8 mouse cellular contexts compared by ENCODE assay signal in the genomic region with DNA sequence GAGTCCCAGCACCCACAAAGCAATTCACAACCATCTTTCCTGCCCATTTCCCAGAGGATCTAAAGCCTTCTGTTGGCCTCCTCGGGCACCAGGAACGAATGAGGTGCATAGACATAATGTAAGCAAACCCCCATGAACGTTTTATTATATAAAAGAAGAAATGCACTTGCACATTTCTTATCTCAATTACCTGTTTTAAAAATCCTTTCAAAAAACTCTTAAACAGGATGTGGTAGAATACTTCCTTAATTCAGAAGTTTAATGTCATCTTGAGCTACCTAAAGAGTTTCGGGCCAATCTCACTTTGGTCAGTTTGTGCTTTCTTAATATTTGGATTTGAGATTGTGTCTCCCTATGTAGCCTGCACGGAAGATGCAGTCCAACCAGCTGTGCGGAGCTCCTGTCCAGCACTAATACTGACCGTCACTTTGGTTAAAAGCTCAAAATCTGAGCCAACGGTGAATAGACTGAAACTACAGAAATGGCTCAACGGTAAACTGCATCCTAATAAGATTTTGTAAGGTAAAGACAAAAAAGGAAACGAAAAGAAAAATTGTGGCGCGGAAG. TPM values are rescaled to one million over a fixed set of nuclear protein-coding genes. Genes with fewer than 3 reads are reported as not detected.
DNase-seq lines count a peak whose midpoint lies in the region; ATAC-seq and TF ChIP-seq lines count a peak whose summit lies in the region.

No protein-coding gene starts in this region.

- no peak for ATAC-seq in heart, embryonic 15.5 days (replicated peaks; ENCODE audit: insufficient number of reproducible peaks, insufficient read depth, low FRiP score, low read depth)
- ATAC-seq in hindbrain, embryonic 13.5 days (ENCODE audit: low FRiP score) = no peak
- ATAC-seq in midbrain, embryonic 13.5 days = no peak

- 12% methylated on average over 12 of the region's 12 CpGs for WGBS in heart, embryonic 15.5 days
- 13% methylated on average over 12 of the region's 12 CpGs for WGBS in hindbrain, embryonic 13.5 days
- WGBS in midbrain, embryonic 13.5 days = 14% methylated on average over 12 of the region's 12 CpGs

- peak overlapping the region; percentile 96 for H3K4me3 ChIP-seq in heart, embryonic 15.5 days
- peak overlapping the region; percentile 60 to 84 for H3K4me3 ChIP-seq in ES-E14 (ENCODE audit: insufficient read depth in 1 of 2, low read depth in 1 of 2, low read length in 2 of 2, poor library complexity in 1 of 2, severe bottlenecking in 1 of 2)
- H3K4me3 ChIP-seq in hindbrain, embryonic 13.5 days = peak overlapping the region; percentile 93
- H3K4me3 ChIP-seq in midbrain, embryonic 13.5 days (replicated peaks) = peak overlapping the region; percentile 93

- H3K4me1 ChIP-seq in heart, embryonic 15.5 days (replicated peaks) = peaks cover 49% of the 10 kb centered on the region
- peaks cover 6 to 13% of the 10 kb centered on the region in 2 experiments; a peak in 2 of 4 replicates for H3K4me1 ChIP-seq in ES-E14 (ENCODE audit: control insufficient read depth in 2 of 2, insufficient read depth in 2 of 2, low read length in 2 of 2, poor library complexity in 1 of 2)
- peaks cover 42% of the 10 kb centered on the region for H3K4me1 ChIP-seq in hindbrain, embryonic 13.5 days (replicated peaks)
- H3K4me1 ChIP-seq in midbrain, embryonic 13.5 days (replicated peaks) = peaks cover 44% of the 10 kb centered on the region

- H3K27ac ChIP-seq in heart, embryonic 15.5 days = peak overlapping the region; percentile 96
- H3K27ac ChIP-seq in ES-E14 (ENCODE audit: insufficient read depth, low read depth, low read length, poor library complexity, severe bottlenecking) = peak overlapping the region; percentile 96; the same call in 1 of the 2 replicates
- peak overlapping the region; percentile 98 for H3K27ac ChIP-seq in hindbrain, embryonic 13.5 days
- peak overlapping the region; percentile 97 for H3K27ac ChIP-seq in midbrain, embryonic 13.5 days

- peak overlapping the region; percentile 97 for H3K9ac ChIP-seq in heart, embryonic 15.5 days
- peak overlapping the region; percentile 94 for H3K9ac ChIP-seq in ES-E14 (ENCODE audit: insufficient read depth, low read depth, low read length, poor library complexity, severe bottlenecking)
- H3K9ac ChIP-seq in hindbrain, embryonic 13.5 days = peak overlapping the region; percentile 99
- H3K9ac ChIP-seq in midbrain, embryonic 13.5 days (replicated peaks) = peak overlapping the region; percentile 99

- in situ Hi-C loops in ES-E14 (cut with MboI; ENCODE audit: low sequenced_read_pairs in 2 of 2, unreplicated experiment in 2 of 2) = no loop called here

- H3K36me3 ChIP-seq in heart, embryonic 15.5 days = peaks cover 54% of the 10 kb centered on the region
- peaks cover 47% of the 10 kb centered on the region for H3K36me3 ChIP-seq in ES-E14 (ENCODE audit: control insufficient read depth, insufficient read depth, low read length, poor library complexity, severe bottlenecking)
- H3K36me3 ChIP-seq in hindbrain, embryonic 13.5 days = peaks cover 56% of the 10 kb centered on the region
- peaks cover 52% of the 10 kb centered on the region for H3K36me3 ChIP-seq in midbrain, embryonic 13.5 days

- H3K27me3 ChIP-seq in heart, embryonic 15.5 days = no peaks in the 10 kb centered on the region
- no peaks in the 10 kb centered on the region for H3K27me3 ChIP-seq in hindbrain, embryonic 13.5 days
- H3K27me3 ChIP-seq in midbrain, embryonic 13.5 days = no peaks in the 10 kb centered on the region

- DNase-seq in heart, postnatal 4 days = no peak
- DNase-seq in ES-E14 (ENCODE audit: low read depth, low spot score) = no peak
- no peak for DNase-seq in T-cell, adult 2 months (ENCODE audit: low spot score)
- DNase-seq in right cerebral cortex, postnatal 14 days = no peak
- DNase-seq in embryo, embryonic 10.5 days (ENCODE audit: low spot score) = no peak

- no peaks in the 10 kb centered on the region for H3K9me3 ChIP-seq in heart, embryonic 15.5 days (replicated peaks)
- no peaks in the 10 kb centered on the region for H3K9me3 ChIP-seq in ES-E14 (ENCODE audit: control insufficient read depth, insufficient read depth, low read depth, low read length)
- H3K9me3 ChIP-seq in hindbrain, embryonic 13.5 days = no peaks in the 10 kb centered on the region
- no peaks in the 10 kb centered on the region for H3K9me3 ChIP-seq in midbrain, embryonic 13.5 days

- peak overlapping the region; percentile 64 for H3K4me2 ChIP-seq in heart, embryonic 15.5 days
- peak overlapping the region; percentile 70 for H3K4me2 ChIP-seq in hindbrain, embryonic 13.5 days
- H3K4me2 ChIP-seq in midbrain, embryonic 13.5 days (replicated peaks) = peak overlapping the region; percentile 80

TF ChIP-seq in ES-E14, 5 proteins besides CTCF, POLR2A, EP300 and RAD21:
- TF ChIP-seq ZC3H11A (IDR thresholded peaks at IDR 0.05; ENCODE audit: borderline replicate concordance, low read depth, low read length) (no peak), CHD2 (IDR thresholded peaks at IDR 0.05; ENCODE audit: low read depth, low read length) (no peak), ZNF384 (IDR thresholded peaks at IDR 0.05; ENCODE audit: low read depth, low read length) (no peak), HCFC1 (IDR thresholded peaks at IDR 0.05; ENCODE audit: borderline replicate concordance, insufficient read depth, low read length) (no peak), MAFK (IDR thresholded peaks at IDR 0.05; ENCODE audit: insufficient read depth, low read depth, low read length) (no peak)

RNA-seq across cellular contexts. Expression of gene Srrt, which starts 1.0 kb away (rescaled TPM):
- polyA plus RNA-seq in heart, embryonic 15.5 days (2015; fragmentation: Nextera tagmentation; extraction: Ambion mirVana) = 70.5 and 95.7 TPM in 2 replicates
- 100 to 1,000 TPM; 108 to 119 TPM for total RNA-seq in heart, postnatal 4 days (2021)
- 350 and 528 TPM in 2 replicates for total RNA-seq in ES-E14 (2012; rRNA removed)
- 105 and 113 TPM in 2 replicates for polyA plus RNA-seq in hindbrain, embryonic 13.5 days (2015; fragmentation: Nextera tagmentation; extraction: Ambion mirVana)
- polyA plus RNA-seq in midbrain, embryonic 13.5 days (2015; fragmentation: Nextera tagmentation; extraction: Ambion mirVana) = 116 and 123 TPM in 2 replicates

RNA-seq across cellular contexts. Expression of gene Trip6, which starts 7.7 kb away (rescaled TPM):
- polyA plus RNA-seq in heart, embryonic 15.5 days (2015; fragmentation: Nextera tagmentation; extraction: Ambion mirVana) = 37.7 and 53.3 TPM in 2 replicates
- 10 to 100 TPM; 32.5 to 36.0 TPM for total RNA-seq in heart, postnatal 4 days (2021)
- 22.7 and 24.2 TPM in 2 replicates for total RNA-seq in ES-E14 (2012; rRNA removed)
- polyA plus RNA-seq in hindbrain, embryonic 13.5 days (2015; fragmentation: Nextera tagmentation; extraction: Ambion mirVana) = 19.2 and 20.0 TPM in 2 replicates
- 19.8 and 22.1 TPM in 2 replicates for polyA plus RNA-seq in midbrain, embryonic 13.5 days (2015; fragmentation: Nextera tagmentation; extraction: Ambion mirVana)

RNA-seq across cellular contexts. Expression of gene Ufsp1, which starts 12.1 kb away (rescaled TPM):
- polyA plus RNA-seq in heart, embryonic 15.5 days (2015; fragmentation: Nextera tagmentation; extraction: Ambion mirVana) = 6.1 and 11.2 TPM in 2 replicates
- 1 to 10 TPM; 7.5 to 8.0 TPM for total RNA-seq in heart, postnatal 4 days (2021)
- total RNA-seq in ES-E14 (2012; rRNA removed) = 3.6 and 6.3 TPM in 2 replicates
- polyA plus RNA-seq in hindbrain, embryonic 13.5 days (2015; fragmentation: Nextera tagmentation; extraction: Ambion mirVana) = 12.9 and 14.1 TPM in 2 replicates
- 9.7 and 10.0 TPM in 2 replicates for polyA plus RNA-seq in midbrain, embryonic 13.5 days (2015; fragmentation: Nextera tagmentation; extraction: Ambion mirVana)

RNA-seq across cellular contexts. Expression of gene Ache, which starts 19.2 kb away (rescaled TPM):
- polyA plus RNA-seq in heart, embryonic 15.5 days (2015; fragmentation: Nextera tagmentation; extraction: Ambion mirVana) = 8.1 and 15.8 TPM in 2 replicates
- total RNA-seq in heart, postnatal 4 days (2021) = 1 to 10 TPM; 3.9 to 4.3 TPM
- total RNA-seq in ES-E14 (2012; rRNA removed) = 0.31 TPM in 1 of 2 replicates, not detected in the other
- 22.2 and 23.8 TPM in 2 replicates for polyA plus RNA-seq in hindbrain, embryonic 13.5 days (2015; fragmentation: Nextera tagmentation; extraction: Ambion mirVana)
- 11.2 and 11.3 TPM in 2 replicates for polyA plus RNA-seq in midbrain, embryonic 13.5 days (2015; fragmentation: Nextera tagmentation; extraction: Ambion mirVana)

RNA-seq across cellular contexts. Expression of gene Slc12a9, which starts 26.9 kb away (rescaled TPM):
- polyA plus RNA-seq in heart, embryonic 15.5 days (2015; fragmentation: Nextera tagmentation; extraction: Ambion mirVana) = 6.5 and 10.4 TPM in 2 replicates
- 1 to 10 TPM; 5.0 to 5.5 TPM for total RNA-seq in heart, postnatal 4 days (2021)
- total RNA-seq in ES-E14 (2012; rRNA removed) = 20.9 and 34.9 TPM in 2 replicates
- 25.8 and 27.4 TPM in 2 replicates for polyA plus RNA-seq in hindbrain, embryonic 13.5 days (2015; fragmentation: Nextera tagmentation; extraction: Ambion mirVana)
- polyA plus RNA-seq in midbrain, embryonic 13.5 days (2015; fragmentation: Nextera tagmentation; extraction: Ambion mirVana) = 21.8 and 23.4 TPM in 2 replicates
